Mouse (Mus musculus): ENCODE data around the gene Gpc6. TPM values are rescaled to one million over a fixed set of nuclear protein-coding genes. Genes with fewer than 3 reads are reported as not detected.

Gpc6 gene
- polyA plus RNA-seq, 1 experiment from 2014 or later, result 16.8 TPM

DNA sequence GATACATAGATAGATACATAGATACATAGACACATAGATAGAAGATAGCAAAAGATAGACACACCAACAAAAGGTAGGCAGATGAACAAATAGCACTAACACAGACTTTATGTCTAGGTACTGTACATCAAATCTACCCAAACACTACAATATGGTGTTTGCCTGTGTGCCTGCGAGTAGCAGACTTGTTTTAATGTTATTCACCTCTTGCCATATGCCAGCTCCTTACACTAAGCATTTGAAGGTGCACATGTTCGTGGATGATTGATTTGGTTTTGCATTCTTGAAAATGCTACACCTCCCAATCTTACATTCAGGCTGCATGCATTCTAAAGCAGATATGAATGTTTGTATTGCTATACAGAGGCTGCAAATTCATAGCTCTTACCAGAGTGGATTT is 680.6 kb downstream of the Gpc6 start:
- no peak for ATAC-seq (ENCODE audit: low FRiP score, low TSS enrichment)
- no peak overlapping the region for H3K27ac ChIP-seq (replicated peaks; ENCODE audit: low read depth, low read length)
- DNase-seq, result no peak
- no peak overlapping the region for H3K4me3 ChIP-seq (replicated peaks; ENCODE audit: low read depth, low read length)
- H3K4me2 ChIP-seq (ENCODE audit: low read length), result no peak overlapping the region
- no peaks in the 10 kb centered on the region for H3K27me3 ChIP-seq (ENCODE audit: control insufficient read depth, insufficient read depth, low read length)
- no peak overlapping the region for H3K9ac ChIP-seq (replicated peaks; ENCODE audit: low read length)
- H3K4me1 ChIP-seq (ENCODE audit: control insufficient read depth, insufficient read depth, low read length), result no peaks in the 10 kb centered on the region
- H3K9me3 ChIP-seq (ENCODE audit: control insufficient read depth, low read length), result no peaks in the 10 kb centered on the region
- WGBS, result 94% methylated on average over 2 of the region's 2 CpGs
- H3K36me3 ChIP-seq (ENCODE audit: control insufficient read depth, insufficient read depth, low read length), result no peaks in the 10 kb centered on the region

DNA sequence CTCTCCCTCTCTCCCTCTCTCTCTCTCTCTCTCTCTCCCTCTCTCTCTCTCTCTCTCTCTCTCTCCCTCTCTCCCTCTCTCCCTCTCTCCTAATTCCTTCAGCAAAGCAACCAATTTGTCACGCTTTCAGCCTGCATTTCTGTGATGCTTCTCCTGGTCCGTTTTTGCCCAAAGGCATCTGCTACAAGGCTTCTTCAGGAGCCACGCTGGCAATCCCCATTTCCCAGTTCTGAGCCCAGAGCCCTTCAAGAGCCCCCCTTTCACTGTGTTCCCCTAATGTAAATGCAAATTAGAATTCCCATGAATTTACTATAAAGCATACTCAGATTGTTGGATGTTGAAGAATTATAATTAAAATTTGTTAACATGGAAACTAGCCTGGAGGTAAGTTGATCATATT is 686.0 kb downstream of the Gpc6 start:
- no peak overlapping the region for H3K4me3 ChIP-seq (replicated peaks; ENCODE audit: low read depth, low read length)
- H3K9me3 ChIP-seq (ENCODE audit: control insufficient read depth, low read length), result no peaks in the 10 kb centered on the region
- H3K27me3 ChIP-seq (ENCODE audit: control insufficient read depth, insufficient read depth, low read length), result no peaks in the 10 kb centered on the region
- no peak overlapping the region for H3K4me2 ChIP-seq (ENCODE audit: low read length)
- H3K4me1 ChIP-seq (ENCODE audit: control insufficient read depth, insufficient read depth, low read length), result no peaks in the 10 kb centered on the region; the same call in 1 of the 2 replicates
- 40% methylated on average over 3 of the region's 3 CpGs for WGBS
- no peak overlapping the region for H3K27ac ChIP-seq (replicated peaks; ENCODE audit: low read depth, low read length)
- no peak overlapping the region for H3K9ac ChIP-seq (replicated peaks; ENCODE audit: low read length)
- H3K36me3 ChIP-seq (ENCODE audit: control insufficient read depth, insufficient read depth, low read length), result no peaks in the 10 kb centered on the region
- peak; percentile 53 for DNase-seq
- no peak for ATAC-seq (ENCODE audit: low FRiP score, low TSS enrichment)

- Histone ChIP-seq H3K9me3 (ENCODE audit: control insufficient read depth, low read length) (no peaks in the 10 kb centered on the region), H3K27ac (replicated peaks; ENCODE audit: low read depth, low read length) (no peak overlapping the region), H3K27me3 (ENCODE audit: control insufficient read depth, insufficient read depth, low read length) (no peaks in the 10 kb centered on the region), H3K4me3 (replicated peaks; ENCODE audit: low read depth, low read length) (no peak overlapping the region), H3K9ac (replicated peaks; ENCODE audit: low read length) (no peak overlapping the region), H3K4me2 (ENCODE audit: low read length) (no peak overlapping the region), H3K36me3 (ENCODE audit: control insufficient read depth, insufficient read depth, low read length) (no peaks in the 10 kb centered on the region), H3K4me1 (ENCODE audit: control insufficient read depth, insufficient read depth, low read length) (no peaks in the 10 kb centered on the region)
- ATAC-seq (ENCODE audit: low FRiP score, low TSS enrichment) (no peak), DNase-seq (no peak)
- 71% methylated on average over 9 of the region's 9 CpGs for WGBS
Measured at GRCm38 (mm10) chr14:117625100-117625710, 700.1 kb downstream of the Gpc6 start.

DNA sequence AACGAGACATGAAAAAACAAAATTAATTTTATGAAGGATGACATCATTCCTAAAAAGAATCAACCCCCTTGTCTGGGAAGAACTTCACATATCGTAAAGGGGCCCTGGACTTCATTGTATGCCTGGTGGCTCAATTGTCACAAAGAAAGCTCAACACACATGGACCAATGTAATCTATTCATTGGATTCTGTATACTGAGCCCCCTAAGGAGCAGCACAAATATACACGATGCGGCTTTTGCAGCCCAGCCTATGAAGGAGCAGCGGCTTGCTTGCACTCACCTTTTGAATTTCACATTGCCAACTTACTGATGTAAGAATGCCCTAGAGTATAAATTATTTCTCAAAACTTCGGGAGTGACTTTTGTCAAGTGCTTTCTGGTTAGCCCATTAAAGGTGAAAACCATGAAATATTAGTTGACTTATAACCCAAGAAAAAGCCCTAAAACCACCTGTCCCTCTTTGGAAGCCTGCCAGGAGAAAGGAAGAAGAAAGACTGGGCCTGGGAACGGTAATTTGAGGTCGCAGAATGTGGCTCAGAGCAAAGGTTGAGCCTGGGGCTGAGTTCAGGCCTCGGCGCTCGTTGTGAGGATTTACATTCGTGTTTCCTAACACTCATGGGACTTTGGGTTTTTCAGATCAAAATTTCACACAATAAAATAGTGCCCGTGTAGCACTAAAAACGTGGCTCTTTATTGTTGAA is 709.3 kb downstream of the Gpc6 start:
- Histone ChIP-seq H3K9ac (replicated peaks; ENCODE audit: low read length) (no peak overlapping the region), H3K4me3 (replicated peaks; ENCODE audit: low read depth, low read length) (no peak overlapping the region), H3K27me3 (ENCODE audit: control insufficient read depth, insufficient read depth, low read length) (no peaks in the 10 kb centered on the region), H3K4me1 (ENCODE audit: control insufficient read depth, insufficient read depth, low read length) (no peaks in the 10 kb centered on the region), H3K36me3 (ENCODE audit: control insufficient read depth, insufficient read depth, low read length) (no peaks in the 10 kb centered on the region), H3K9me3 (ENCODE audit: control insufficient read depth, low read length) (no peaks in the 10 kb centered on the region), H3K27ac (replicated peaks; ENCODE audit: low read depth, low read length) (no peak overlapping the region), H3K4me2 (ENCODE audit: low read length) (no peak overlapping the region)
- WGBS, result 60% methylated on average over 14 of the region's 14 CpGs
- DNase-seq (peak; percentile 51), ATAC-seq (ENCODE audit: low FRiP score, low TSS enrichment) (peak; percentile 53; the same call in 1 of the 2 replicates)

DNA sequence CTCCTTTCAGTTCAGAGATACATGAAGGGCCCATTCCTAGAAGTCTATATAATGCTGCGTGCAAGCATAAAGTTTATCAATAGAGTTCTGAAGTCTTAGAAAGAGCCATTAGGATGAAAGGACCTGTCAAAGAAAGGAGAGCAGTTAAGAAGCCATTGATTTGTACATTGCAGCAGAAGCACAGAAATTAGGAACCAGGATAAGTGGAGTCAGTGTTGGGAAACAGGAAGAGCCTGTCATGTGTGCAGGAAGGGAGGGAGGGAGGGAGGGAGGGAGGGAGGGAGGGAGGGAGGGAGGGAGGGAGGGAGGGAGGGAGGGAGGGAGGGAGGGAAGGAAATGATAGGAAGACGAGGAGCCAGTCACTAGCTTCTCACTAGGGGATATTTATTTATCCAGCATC is 716.7 kb downstream of the Gpc6 start:
- H3K4me3 ChIP-seq (replicated peaks; ENCODE audit: low read depth, low read length), result no peak overlapping the region
- no peak overlapping the region for H3K27ac ChIP-seq (replicated peaks; ENCODE audit: low read depth, low read length)
- no peaks in the 10 kb centered on the region for H3K27me3 ChIP-seq (ENCODE audit: control insufficient read depth, insufficient read depth, low read length)
- H3K4me1 ChIP-seq (ENCODE audit: control insufficient read depth, insufficient read depth, low read length), result no peaks in the 10 kb centered on the region
- H3K4me2 ChIP-seq (ENCODE audit: low read length), result no peak overlapping the region
- H3K36me3 ChIP-seq (ENCODE audit: control insufficient read depth, insufficient read depth, low read length), result no peaks in the 10 kb centered on the region
- H3K9me3 ChIP-seq (ENCODE audit: control insufficient read depth, low read length), result no peaks in the 10 kb centered on the region
- no peak overlapping the region for H3K9ac ChIP-seq (replicated peaks; ENCODE audit: low read length)
- no peak for ATAC-seq (ENCODE audit: low FRiP score, low TSS enrichment)
- DNase-seq, result no peak
- 73% methylated on average over 2 of the region's 2 CpGs for WGBS

DNA sequence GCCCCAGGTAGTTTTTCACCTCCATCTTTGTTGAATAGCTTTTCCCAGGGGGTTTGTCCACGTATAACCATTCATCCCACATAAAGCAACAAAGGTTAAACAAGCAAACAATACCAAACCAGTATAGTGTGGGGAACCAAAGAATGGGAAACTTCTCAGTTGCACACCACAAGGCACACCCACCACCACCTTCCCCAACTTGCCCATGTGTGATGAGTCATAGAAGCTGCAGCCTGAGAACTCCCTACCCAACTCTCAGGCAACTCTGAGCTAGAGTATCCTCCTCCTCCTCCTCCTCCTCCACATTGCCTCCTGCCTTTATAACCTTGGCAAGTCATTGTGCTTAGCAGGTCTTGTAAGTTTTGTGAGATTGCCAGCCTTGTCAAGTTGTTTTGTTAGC is 718.0 kb downstream of the Gpc6 start:
- Histone ChIP-seq H3K4me3 (replicated peaks; ENCODE audit: low read depth, low read length) (no peak overlapping the region), H3K27me3 (ENCODE audit: control insufficient read depth, insufficient read depth, low read length) (no peaks in the 10 kb centered on the region), H3K4me2 (ENCODE audit: low read length) (no peak overlapping the region), H3K27ac (replicated peaks; ENCODE audit: low read depth, low read length) (no peak overlapping the region), H3K36me3 (ENCODE audit: control insufficient read depth, insufficient read depth, low read length) (no peaks in the 10 kb centered on the region), H3K4me1 (ENCODE audit: control insufficient read depth, insufficient read depth, low read length) (no peaks in the 10 kb centered on the region), H3K9me3 (ENCODE audit: control insufficient read depth, low read length) (no peaks in the 10 kb centered on the region), H3K9ac (replicated peaks; ENCODE audit: low read length) (no peak overlapping the region)
- 92% methylated on average over 1 of the region's 1 CpGs for WGBS
- DNase-seq (no peak), ATAC-seq (ENCODE audit: low FRiP score, low TSS enrichment) (no peak)

- no peaks in the 10 kb centered on the region for H3K4me1 ChIP-seq (ENCODE audit: control insufficient read depth, insufficient read depth, low read length)
- ATAC-seq (ENCODE audit: low FRiP score, low TSS enrichment), result no peak
Measured at GRCm38 (mm10) chr14:117648199-117648960, 723.3 kb downstream of the Gpc6 start.

DNA sequence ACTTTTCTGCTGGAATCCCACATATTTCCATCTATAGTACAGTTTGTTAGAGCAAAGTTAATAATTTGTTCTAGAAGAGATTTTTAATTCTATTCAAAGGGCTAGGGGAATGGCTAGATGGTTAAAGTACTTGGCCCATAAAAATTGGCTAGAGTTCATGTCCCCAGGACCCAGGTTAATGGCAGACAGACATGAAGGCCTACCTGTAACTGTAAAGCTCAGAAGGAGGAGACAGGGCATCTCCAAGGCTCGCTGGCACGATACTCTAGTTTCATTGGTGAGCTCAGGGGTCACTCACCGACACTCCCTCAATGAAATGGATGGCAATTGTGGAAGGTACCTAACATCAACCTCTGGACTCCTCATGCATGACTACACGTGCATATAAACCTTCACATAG is 725.0 kb downstream of the Gpc6 start:
- 96% methylated on average over 4 of the region's 4 CpGs for WGBS
- no peak overlapping the region for H3K9ac ChIP-seq (replicated peaks; ENCODE audit: low read length)
- DNase-seq, result no peak
- no peak overlapping the region for H3K27ac ChIP-seq (replicated peaks; ENCODE audit: low read depth, low read length)
- H3K4me3 ChIP-seq (replicated peaks; ENCODE audit: low read depth, low read length), result no peak overlapping the region
- H3K36me3 ChIP-seq (ENCODE audit: control insufficient read depth, insufficient read depth, low read length), result no peaks in the 10 kb centered on the region
- no peaks in the 10 kb centered on the region for H3K9me3 ChIP-seq (ENCODE audit: control insufficient read depth, low read length)
- no peaks in the 10 kb centered on the region for H3K27me3 ChIP-seq (ENCODE audit: control insufficient read depth, insufficient read depth, low read length)
- H3K4me1 ChIP-seq (ENCODE audit: control insufficient read depth, insufficient read depth, low read length), result peaks cover 3% of the 10 kb centered on the region; the same call in 1 of the 2 replicates
- no peak overlapping the region for H3K4me2 ChIP-seq (ENCODE audit: low read length)
- ATAC-seq (ENCODE audit: low FRiP score, low TSS enrichment), result no peak

More at GRCm38 (mm10) chr14:117648199-117648960, 723.3 kb downstream of the Gpc6 start:
- H3K9me3 ChIP-seq (ENCODE audit: control insufficient read depth, low read length), result no peaks in the 10 kb centered on the region
- no peaks in the 10 kb centered on the region for H3K27me3 ChIP-seq (ENCODE audit: control insufficient read depth, insufficient read depth, low read length)
- no peak overlapping the region for H3K9ac ChIP-seq (replicated peaks; ENCODE audit: low read length)
- H3K27ac ChIP-seq (replicated peaks; ENCODE audit: low read depth, low read length), result no peak overlapping the region
- no peaks in the 10 kb centered on the region for H3K36me3 ChIP-seq (ENCODE audit: control insufficient read depth, insufficient read depth, low read length)
- DNase-seq, result no peak
- no peak overlapping the region for H3K4me2 ChIP-seq (ENCODE audit: low read length)
- 83% methylated on average over 9 of the region's 9 CpGs for whole genome bisulfite sequencing
- H3K4me3 ChIP-seq (replicated peaks; ENCODE audit: low read depth, low read length), result no peak overlapping the region

Data from midbrain, embryonic 14.5 days (tissue).